In the genomic region with DNA sequence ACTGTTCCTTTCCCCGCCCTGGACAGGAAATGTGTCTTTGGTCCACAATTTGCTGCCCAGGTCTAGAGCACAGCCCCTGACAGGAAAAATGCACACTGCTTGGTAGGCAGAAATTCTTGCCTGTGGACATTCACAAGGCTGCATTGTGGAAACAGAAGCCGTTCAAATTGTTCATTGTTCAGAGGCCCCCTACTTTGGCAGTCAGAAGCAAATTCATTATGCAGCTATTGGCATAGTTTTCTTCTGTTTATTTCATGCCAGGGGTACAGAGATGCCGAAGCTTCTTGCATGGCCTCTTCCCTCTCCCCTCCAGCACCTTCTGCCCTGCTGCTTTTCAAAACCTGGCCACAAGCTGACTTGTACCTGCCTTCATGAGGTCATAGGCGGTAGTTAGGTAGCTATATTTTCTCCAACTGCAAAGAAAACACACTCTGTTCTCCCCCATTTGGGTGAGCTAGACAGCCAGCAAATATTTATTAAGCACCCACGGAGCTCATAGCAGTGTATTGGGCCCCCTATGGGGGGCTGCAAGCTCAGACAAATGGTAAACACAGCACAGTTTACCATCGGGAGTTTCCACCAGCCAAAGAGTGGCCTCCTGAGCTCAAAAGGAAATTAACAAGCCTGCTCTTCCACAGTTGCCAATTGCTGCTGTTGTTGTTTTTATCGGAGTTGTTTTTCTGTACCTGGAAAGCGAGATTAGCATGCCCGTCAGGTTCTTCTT, we compare ENCODE assay signal across 9 mouse cellular contexts. TPM values are rescaled to one million over a fixed set of nuclear protein-coding genes. Genes with fewer than 3 reads are reported as not detected.
DNase-seq lines count a peak whose midpoint lies in the region; ATAC-seq and TF ChIP-seq lines count a peak whose summit lies in the region.
"Had no signal": no experiment of that assay in that cellular context is flagged by ENCODE, and none has a peak within 500 bp of the region (broad histone marks: within the 10 kb centered on the region; RNA-seq: fewer than 3 reads in every experiment).

No protein-coding gene starts in this region.

- H3K4me3 ChIP-seq in limb, embryonic 12.5 days (replicated peaks): no peak overlapping the region
- H3K4me3 ChIP-seq in limb, embryonic 10.5 days: no peak overlapping the region
- H3K4me3 ChIP-seq in forebrain, postnatal 0 days (ENCODE audit: low read depth, low read length): no peak overlapping the region
- H3K4me3 ChIP-seq in midbrain, embryonic 14.5 days (replicated peaks; ENCODE audit: low read depth, low read length): no peak overlapping the region
- H3K4me3 ChIP-seq in stomach, postnatal 0 days (ENCODE audit: low read depth, low read length): no peak overlapping the region
- H3K4me3 ChIP-seq: liver, embryonic 15.5 days had no signal

- H3K36me3 ChIP-seq in limb, embryonic 12.5 days: no peaks in the 10 kb centered on the region
- no peaks in the 10 kb centered on the region for H3K36me3 ChIP-seq in limb, embryonic 10.5 days
- H3K36me3 ChIP-seq in forebrain, postnatal 0 days (ENCODE audit: insufficient read depth): no peaks in the 10 kb centered on the region
- H3K36me3 ChIP-seq in midbrain, embryonic 14.5 days (ENCODE audit: control insufficient read depth, insufficient read depth, low read length): no peaks in the 10 kb centered on the region
- no peaks in the 10 kb centered on the region for H3K36me3 ChIP-seq in stomach, postnatal 0 days (ENCODE audit: control insufficient read depth, insufficient read depth, low read length)
- H3K36me3 ChIP-seq: liver, embryonic 15.5 days had no signal

- H3K4me2 ChIP-seq in limb, embryonic 12.5 days: no peak overlapping the region
- peak overlapping the region; percentile 8; the same call in 1 of the 2 replicates for H3K4me2 ChIP-seq in forebrain, postnatal 0 days (ENCODE audit: low read depth)
- no peak overlapping the region for H3K4me2 ChIP-seq in midbrain, embryonic 14.5 days (ENCODE audit: low read length)
- no peak overlapping the region for H3K4me2 ChIP-seq in stomach, postnatal 0 days (replicated peaks; ENCODE audit: low read depth)
- H3K4me2 ChIP-seq: liver, embryonic 15.5 days had no signal

- no peak overlapping the region for H3K9ac ChIP-seq in limb, embryonic 12.5 days (replicated peaks)
- H3K9ac ChIP-seq in forebrain, postnatal 0 days: peak overlapping the region; percentile 31; the same call in 1 of the 2 replicates
- H3K9ac ChIP-seq in midbrain, embryonic 14.5 days (replicated peaks; ENCODE audit: low read length): no peak overlapping the region
- no peak overlapping the region for H3K9ac ChIP-seq in stomach, postnatal 0 days (ENCODE audit: low read length)
- H3K9ac ChIP-seq: liver, embryonic 15.5 days had no signal

- ATAC-seq in limb, embryonic 12.5 days (ENCODE audit: insufficient number of reproducible peaks, insufficient read depth, low FRiP score, low TSS enrichment, low read depth): no peak
- peak; percentile 71 for ATAC-seq in forebrain, postnatal 0 days
- peak; percentile 48; the same call in 1 of the 2 replicates for ATAC-seq in midbrain, embryonic 14.5 days (ENCODE audit: low FRiP score, low TSS enrichment)
- no peak for ATAC-seq in stomach, postnatal 0 days (ENCODE audit: low FRiP score, low TSS enrichment)

- H3K27ac ChIP-seq in limb, embryonic 12.5 days: peak overlapping the region; percentile 62
- no peak overlapping the region for H3K27ac ChIP-seq in limb, embryonic 10.5 days
- H3K27ac ChIP-seq in forebrain, postnatal 0 days (ENCODE audit: low read depth, low read length): peak overlapping the region; percentile 70
- peak overlapping the region; percentile 61 for H3K27ac ChIP-seq in midbrain, embryonic 14.5 days (replicated peaks; ENCODE audit: low read depth, low read length)
- H3K27ac ChIP-seq in stomach, postnatal 0 days (replicated peaks): no peak overlapping the region
- H3K27ac ChIP-seq: liver, embryonic 15.5 days had no signal

- TF ChIP-seq CTCF in forebrain, postnatal 0 days (IDR thresholded peaks at IDR 0.05; ENCODE audit: low read depth): no peak
- TF ChIP-seq CTCF in stomach, postnatal 0 days (IDR thresholded peaks at IDR 0.05; ENCODE audit: low read depth): no peak

- TF ChIP-seq EP300 in stomach, postnatal 0 days (optimal IDR thresholded peaks at IDR 0.05): no peak

- H3K4me1 ChIP-seq in limb, embryonic 12.5 days (replicated peaks): peaks cover 4% of the 10 kb centered on the region; the same call in 1 of the 2 replicates
- no peaks in the 10 kb centered on the region; the same call in 1 of the 2 replicates for H3K4me1 ChIP-seq in limb, embryonic 10.5 days
- no peaks in the 10 kb centered on the region for H3K4me1 ChIP-seq in forebrain, postnatal 0 days (ENCODE audit: insufficient read depth)
- 0 out of 2 replicates have a peak, but pooled peaks cover 8% of the 10 kb centered on the region for H3K4me1 ChIP-seq in midbrain, embryonic 14.5 days (ENCODE audit: control insufficient read depth, insufficient read depth, low read length)
- H3K4me1 ChIP-seq in stomach, postnatal 0 days (replicated peaks; ENCODE audit: control insufficient read depth, insufficient read depth): no peaks in the 10 kb centered on the region
- H3K4me1 ChIP-seq: liver, embryonic 15.5 days had no signal

- no peak for DNase-seq in limb, embryonic 10.5 days (ENCODE audit: low spot score)
- DNase-seq in cerebellum, adult 9-10 months: peak; percentile 33
- DNase-seq in forebrain, postnatal 0 days: peak; percentile 43
- DNase-seq in midbrain, embryonic 14.5 days: peak; percentile 36
- DNase-seq in stomach, postnatal 0 days (ENCODE audit: low spot score): no peak
- DNase-seq in kidney, postnatal 36 days: no peak
- DNase-seq: thymus, postnatal 4 days had no signal

- no peaks in the 10 kb centered on the region for H3K9me3 ChIP-seq in limb, embryonic 12.5 days
- no peaks in the 10 kb centered on the region for H3K9me3 ChIP-seq in limb, embryonic 10.5 days (replicated peaks)
- H3K9me3 ChIP-seq in forebrain, postnatal 0 days (ENCODE audit: low read length): no peaks in the 10 kb centered on the region
- H3K9me3 ChIP-seq in midbrain, embryonic 14.5 days (ENCODE audit: control insufficient read depth, low read length): no peaks in the 10 kb centered on the region
- H3K9me3 ChIP-seq in stomach, postnatal 0 days (ENCODE audit: control insufficient read depth, low read length): no peaks in the 10 kb centered on the region
- H3K9me3 ChIP-seq: liver, embryonic 15.5 days had no signal

- 59% methylated on average over 9 of the region's 9 CpGs for WGBS in limb, embryonic 12.5 days
- WGBS in limb, embryonic 10.5 days: 75% methylated on average over 9 of the region's 9 CpGs
- 43% methylated on average over 9 of the region's 9 CpGs for WGBS in forebrain, postnatal 0 days
- WGBS in midbrain, embryonic 14.5 days: 55% methylated on average over 9 of the region's 9 CpGs
- 54% methylated on average over 9 of the region's 9 CpGs for WGBS in stomach, postnatal 0 days

- peaks cover 42% of the 10 kb centered on the region for H3K27me3 ChIP-seq in limb, embryonic 12.5 days
- H3K27me3 ChIP-seq in limb, embryonic 10.5 days (ENCODE audit: low read depth, poor library complexity, severe bottlenecking): peaks cover 97% of the 10 kb centered on the region
- no peaks in the 10 kb centered on the region for H3K27me3 ChIP-seq in forebrain, postnatal 0 days (ENCODE audit: insufficient read depth, low read length)
- no peaks in the 10 kb centered on the region for H3K27me3 ChIP-seq in midbrain, embryonic 14.5 days (ENCODE audit: control insufficient read depth, insufficient read depth, low read length)
- H3K27me3 ChIP-seq in stomach, postnatal 0 days (ENCODE audit: control insufficient read depth, insufficient read depth, low read length): no peaks in the 10 kb centered on the region
- H3K27me3 ChIP-seq: liver, embryonic 15.5 days had no signal

RNA-seq across cellular contexts. Expression of gene Gpm6b, which starts 48.2 kb away (rescaled TPM):
- polyA plus RNA-seq in limb, embryonic 12.5 days (2016; fragmentation: Nextera tagmentation; extraction: Ambion mirVana): 17.0 and 17.2 TPM in 2 replicates
- 5.3 and 7.4 TPM in 2 replicates for polyA plus RNA-seq in limb, embryonic 10.5 days (2016; fragmentation: Nextera tagmentation; extraction: Ambion mirVana)
- total RNA-seq in forebrain, postnatal 0 days (2014; rRNA removed): 431 and 491 TPM in 2 replicates
- 290 and 385 TPM in 2 replicates for polyA plus RNA-seq in forebrain, postnatal 0 days (2015; fragmentation: Nextera tagmentation; extraction: Ambion mirVana)
- polyA plus RNA-seq in midbrain, embryonic 14.5 days (2014; fragmentation: Nextera tagmentation; extraction: Ambion mirVana): 227 and 249 TPM in 2 replicates
- polyA plus RNA-seq in stomach, postnatal 0 days (2015; fragmentation: Nextera tagmentation; extraction: Ambion mirVana): 19.6 and 21.9 TPM in 2 replicates

Comparison
In these comparisons a context has a peak if more than half of its experiments do, and no peak if none do; other contexts are left out.
1. H3K27ac ChIP-seq: peak in limb, embryonic 12.5 days (single experiment), forebrain, postnatal 0 days (single experiment) and midbrain, embryonic 14.5 days (single experiment); none in limb, embryonic 10.5 days (single experiment) and stomach, postnatal 0 days (single experiment).
2. ATAC-seq: peak in forebrain, postnatal 0 days (single experiment) and midbrain, embryonic 14.5 days (single experiment); none in limb, embryonic 12.5 days (single experiment) and stomach, postnatal 0 days (single experiment).
3. DNase-seq: peak in cerebellum, adult 9-10 months (single experiment), forebrain, postnatal 0 days (single experiment) and midbrain, embryonic 14.5 days (single experiment); none in limb, embryonic 10.5 days (single experiment), stomach, postnatal 0 days (single experiment) and kidney, postnatal 36 days (0 of 2).